Mouse (Mus musculus): ENCODE data around the gene Sfpq.
"Not testable (repeated sequence)": the region's sequence is repeated elsewhere in the genome, so short reads cannot be mapped to it uniquely, and the experiment has no call there.

The Sfpq gene

GRCm38 (mm10) chr4:127021151-127021945, at the start of gene Sfpq:
TSS of gene Sfpq (plus strand) at chr4:127021324.
- peak; percentile 99 for DNase-seq (ENCODE audit: low spot score)

- DNase-seq (ENCODE audit: low spot score) = no peak
Measured at GRCm38 (mm10) chr4:126977467-126977866, 43.7 kb upstream of the Sfpq start.

- no peak for DNase-seq (ENCODE audit: low spot score)
Measured at GRCm38 (mm10) chr4:126978706-126979105, 42.4 kb upstream of the Sfpq start.

- no peak for DNase-seq (ENCODE audit: low spot score)
Measured at GRCm38 (mm10) chr4:126983321-126983720, 37.8 kb upstream of the Sfpq start.

GRCm38 (mm10) chr4:126983736-126984525, 37.2 kb upstream of the Sfpq start:
- DNase-seq (ENCODE audit: low spot score) = not testable (repeated sequence)

- DNase-seq (ENCODE audit: low spot score) = no peak
Measured at GRCm38 (mm10) chr4:126986768-126987167, 34.4 kb upstream of the Sfpq start.

- DNase-seq (ENCODE audit: low spot score) = no peak
Measured at GRCm38 (mm10) chr4:126988503-126988902, 32.6 kb upstream of the Sfpq start.

GRCm38 (mm10) chr4:126990553-126990952, 30.6 kb upstream of the Sfpq start:
- no peak for DNase-seq (ENCODE audit: low spot score)

- no peak for DNase-seq (ENCODE audit: low spot score)
Measured at GRCm38 (mm10) chr4:126992356-126992755, 28.8 kb upstream of the Sfpq start.

GRCm38 (mm10) chr4:126999372-126999771, 21.8 kb upstream of the Sfpq start:
- not testable (repeated sequence) for DNase-seq (ENCODE audit: low spot score)

GRCm38 (mm10) chr4:127000601-127001105, 20.5 kb upstream of the Sfpq start:
- DNase-seq (ENCODE audit: low spot score) = no peak

- no peak for DNase-seq (ENCODE audit: low spot score)
Measured at GRCm38 (mm10) chr4:127004384-127004783, 16.7 kb upstream of the Sfpq start.

- peak; percentile 71 for DNase-seq (ENCODE audit: low spot score)
Measured at GRCm38 (mm10) chr4:127005113-127005936, 15.8 kb upstream of the Sfpq start.

GRCm38 (mm10) chr4:127015294-127015993, 5.7 kb upstream of the Sfpq start:
- DNase-seq (ENCODE audit: low spot score) = peak; percentile 72

GRCm38 (mm10) chr4:127016366-127016765, 4.8 kb upstream of the Sfpq start:
- no peak for DNase-seq (ENCODE audit: low spot score)

GRCm38 (mm10) chr4:127020411-127021150, 543 bp upstream of the Sfpq start:
- DNase-seq (ENCODE audit: low spot score) = no peak

- DNase-seq (ENCODE audit: low spot score) = peak; percentile 91
Measured at GRCm38 (mm10) chr4:127021989-127022626, 984 bp downstream of the Sfpq start.

- no peak for DNase-seq (ENCODE audit: low spot score)
Measured at GRCm38 (mm10) chr4:127023201-127023600, 2.1 kb downstream of the Sfpq start.

- DNase-seq (ENCODE audit: low spot score) = no peak
Measured at GRCm38 (mm10) chr4:127024240-127024639, 3.1 kb downstream of the Sfpq start.

GRCm38 (mm10) chr4:127026826-127027225, 5.7 kb downstream of the Sfpq start:
- DNase-seq (ENCODE audit: low spot score) = no peak
